Mouse (Mus musculus) cortical plate, adult 2 months (tissue): ENCODE data around the gene Sh3gl1.

Experiments
- CTCF ChIP-seq: fragments of 200-500 bp; IDR thresholded peaks from 2 replicates; pipeline ENCODE4 v1.5.1; 2011; ENCODE audit warnings: mild to moderate bottlenecking, control low read depth, low read length; ENCODE audit not compliant: insufficient read depth; ENCODE audit errors: extremely low read depth
- POLR2A ChIP-seq: fragments of 200-500 bp; IDR thresholded peaks from 2 replicates; pipeline ENCODE4 v1.6.1; 2011; ENCODE audit warnings: mild to moderate bottlenecking, low read length, control low read depth; ENCODE audit not compliant: insufficient read depth; ENCODE audit errors: extremely low read depth

DNA sequence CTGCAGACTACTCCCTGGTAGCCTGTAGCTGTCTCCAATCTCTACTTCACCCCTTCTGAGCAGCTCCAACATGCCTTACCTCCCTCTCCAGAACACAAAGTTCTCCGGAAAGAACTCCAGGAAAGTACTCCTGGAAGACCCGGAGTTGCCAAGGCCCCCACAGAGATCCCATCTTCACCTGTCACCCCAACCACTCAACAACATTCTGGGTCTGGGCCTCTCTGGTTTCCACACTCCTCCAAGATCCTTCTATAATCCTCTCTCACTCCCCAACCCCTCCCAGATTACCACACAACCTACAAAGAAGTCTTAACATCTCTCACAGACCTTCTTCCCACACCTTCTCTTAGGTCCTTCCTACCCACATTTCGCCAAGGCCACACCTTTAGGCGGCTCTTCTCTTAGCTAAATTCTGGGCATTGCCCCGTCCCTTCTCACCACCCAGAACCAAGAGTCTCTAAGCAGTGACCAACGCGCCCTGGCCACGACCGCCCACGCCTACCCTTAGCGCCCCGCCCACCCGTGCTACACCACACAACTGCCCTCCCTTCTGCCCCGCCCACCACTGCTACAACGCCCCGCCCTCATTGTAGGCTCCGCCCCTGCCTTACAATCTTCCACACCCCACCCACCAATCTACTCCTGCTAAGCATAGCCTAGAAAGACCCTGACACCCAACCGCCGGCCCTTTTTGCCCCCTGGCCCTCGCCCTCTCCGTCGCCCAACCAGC lies 37.8 kb upstream of the Sh3gl1 start:
- TF ChIP-seq POLR2A (no peak), CTCF (no peak)
